Mouse (Mus musculus) cortical plate, adult 2 months (tissue): ENCODE data around the gene Sf3b3.

Experiments used
- CTCF ChIP-seq: fragments of 200-500 bp; IDR thresholded peaks from 2 replicates; pipeline ENCODE4 v1.5.1; 2011; ENCODE audit warnings: mild to moderate bottlenecking, control low read depth, low read length; ENCODE audit not compliant: insufficient read depth; ENCODE audit errors: extremely low read depth
- POLR2A ChIP-seq: fragments of 200-500 bp; IDR thresholded peaks from 2 replicates; pipeline ENCODE4 v1.6.1; 2011; ENCODE audit warnings: mild to moderate bottlenecking, low read length, control low read depth; ENCODE audit not compliant: insufficient read depth; ENCODE audit errors: extremely low read depth

DNA sequence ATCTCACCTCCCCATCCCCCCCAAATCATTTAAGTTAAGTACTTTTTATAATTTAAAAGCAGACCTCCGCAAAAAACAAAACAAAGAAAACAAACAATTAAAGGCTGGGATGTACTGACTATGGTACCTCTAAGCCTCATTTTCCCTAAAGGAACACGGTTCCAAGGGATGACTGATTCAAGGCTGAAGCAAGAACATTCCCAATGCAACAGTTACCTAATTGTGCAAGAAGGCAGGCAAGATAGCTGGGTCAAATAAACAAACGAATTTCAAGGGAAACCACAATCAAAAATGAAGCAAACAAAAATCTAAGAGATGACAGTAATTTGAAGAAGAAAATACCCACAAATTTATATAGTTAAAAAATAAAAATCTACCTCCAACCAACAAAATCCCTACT, 24.6 kb downstream of the Sf3b3 start:
- TF ChIP-seq CTCF: no peak
- TF ChIP-seq POLR2A: no peak
